Mouse (Mus musculus): ENCODE data around the gene Mkln1. TPM values are rescaled to one million over a fixed set of nuclear protein-coding genes. Genes with fewer than 3 reads are reported as not detected.

Gene Mkln1
- polyA plus RNA-seq, 1 experiment from 2014 or later, result 182 TPM

GRCm38 (mm10) chr6:31521491-31522355 lies 123.2 kb downstream of the Mkln1 start:
- no peak overlapping the region for H3K4me3 ChIP-seq
- H3K27me3 ChIP-seq, result no peaks in the 10 kb centered on the region
- no peak overlapping the region for H3K9ac ChIP-seq
- 93% methylated on average over 8 of the region's 8 CpGs for WGBS
- H3K4me2 ChIP-seq (replicated peaks), result no peak overlapping the region
- no peak for ATAC-seq (ENCODE audit: low FRiP score)
- H3K9me3 ChIP-seq (replicated peaks), result no peaks in the 10 kb centered on the region
- H3K27ac ChIP-seq, result no peak overlapping the region
- H3K36me3 ChIP-seq, result peaks cover 30% of the 10 kb centered on the region
- peaks cover 9% of the 10 kb centered on the region; the same call in 1 of the 2 replicates for H3K4me1 ChIP-seq

- H3K9ac ChIP-seq, result no peak overlapping the region
- 82% methylated on average over 4 of the region's 4 CpGs for WGBS
- no peaks in the 10 kb centered on the region for H3K27me3 ChIP-seq
- peaks cover 30% of the 10 kb centered on the region for H3K36me3 ChIP-seq
- H3K9me3 ChIP-seq (replicated peaks), result no peaks in the 10 kb centered on the region
- peaks cover 5% of the 10 kb centered on the region; the same call in 1 of the 2 replicates for H3K4me1 ChIP-seq
- no peak overlapping the region for H3K27ac ChIP-seq
- no peak overlapping the region for H3K4me2 ChIP-seq (replicated peaks)
- no peak overlapping the region for H3K4me3 ChIP-seq
- no peak for ATAC-seq (ENCODE audit: low FRiP score)
Measured at GRCm38 (mm10) chr6:31522478-31522877, 123.9 kb downstream of the Mkln1 start.

DNA sequence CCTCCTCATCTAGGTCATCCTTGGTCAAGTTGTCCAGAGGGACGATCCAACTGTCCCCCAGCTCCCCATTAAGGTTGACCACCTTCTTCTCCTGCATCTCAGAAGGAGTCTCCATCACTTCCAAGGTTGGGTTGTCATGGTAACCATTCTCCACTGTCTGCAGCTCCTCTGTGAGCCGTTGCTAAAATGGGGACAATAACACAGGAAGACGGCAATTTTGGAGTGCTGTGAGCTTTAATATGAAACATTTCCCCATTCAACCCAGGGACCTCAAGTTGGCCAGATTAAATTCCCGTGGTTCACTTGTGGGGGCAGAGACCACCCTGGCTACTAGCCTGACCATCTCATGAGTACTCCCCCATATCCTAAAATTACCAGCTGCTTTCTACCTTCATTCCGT lies 124.5 kb downstream of the Mkln1 start:
- 65% methylated on average over 5 of the region's 5 CpGs for WGBS
- Histone ChIP-seq H3K27me3 (no peaks in the 10 kb centered on the region), H3K4me1 (no peaks in the 10 kb centered on the region), H3K36me3 (peaks cover 30% of the 10 kb centered on the region; the same call in 1 of the 2 replicates), H3K4me3 (no peak overlapping the region), H3K27ac (no peak overlapping the region), H3K9me3 (replicated peaks) (no peaks in the 10 kb centered on the region), H3K4me2 (replicated peaks) (no peak overlapping the region), H3K9ac (no peak overlapping the region)
- no peak for ATAC-seq (ENCODE audit: low FRiP score)

DNA sequence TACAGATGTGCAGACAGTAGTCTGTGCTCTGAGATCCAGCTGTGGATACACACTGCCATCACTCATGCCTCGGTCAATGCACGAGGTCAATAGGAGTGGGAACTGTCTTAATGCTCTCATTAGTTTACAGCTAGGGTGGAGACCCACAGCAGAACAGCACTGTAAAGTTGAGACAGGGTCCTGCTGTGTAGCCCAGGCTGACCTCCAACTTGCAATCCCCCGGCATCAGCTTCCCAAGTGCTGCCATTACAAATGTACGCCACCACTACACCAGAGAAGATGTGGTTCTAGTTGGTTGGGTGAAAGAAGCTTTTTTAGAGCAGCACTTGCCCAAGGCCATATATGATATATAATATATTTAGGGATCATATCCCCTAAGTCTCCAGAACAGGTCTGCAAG lies 125.1 kb downstream of the Mkln1 start:
- no peaks in the 10 kb centered on the region for H3K27me3 ChIP-seq
- no peak for ATAC-seq (ENCODE audit: low FRiP score)
- no peak overlapping the region for H3K27ac ChIP-seq
- no peaks in the 10 kb centered on the region for H3K4me1 ChIP-seq
- no peak overlapping the region for H3K4me2 ChIP-seq (replicated peaks)
- H3K9ac ChIP-seq, result no peak overlapping the region
- 91% methylated on average over 4 of the region's 4 CpGs for WGBS
- H3K9me3 ChIP-seq (replicated peaks), result no peaks in the 10 kb centered on the region
- H3K4me3 ChIP-seq, result no peak overlapping the region
- H3K36me3 ChIP-seq, result peaks cover 30% of the 10 kb centered on the region; the same call in 1 of the 2 replicates

- Histone ChIP-seq H3K36me3 (peaks cover 30% of the 10 kb centered on the region; the same call in 1 of the 2 replicates), H3K4me1 (no peaks in the 10 kb centered on the region), H3K4me2 (replicated peaks) (no peak overlapping the region), H3K4me3 (no peak overlapping the region), H3K9me3 (replicated peaks) (no peaks in the 10 kb centered on the region), H3K9ac (no peak overlapping the region), H3K27me3 (no peaks in the 10 kb centered on the region), H3K27ac (no peak overlapping the region)
- no peak for ATAC-seq (ENCODE audit: low FRiP score)
- WGBS, result 94% methylated on average over 13 of the region's 13 CpGs
Measured at GRCm38 (mm10) chr6:31524121-31524520, 125.6 kb downstream of the Mkln1 start.

DNA sequence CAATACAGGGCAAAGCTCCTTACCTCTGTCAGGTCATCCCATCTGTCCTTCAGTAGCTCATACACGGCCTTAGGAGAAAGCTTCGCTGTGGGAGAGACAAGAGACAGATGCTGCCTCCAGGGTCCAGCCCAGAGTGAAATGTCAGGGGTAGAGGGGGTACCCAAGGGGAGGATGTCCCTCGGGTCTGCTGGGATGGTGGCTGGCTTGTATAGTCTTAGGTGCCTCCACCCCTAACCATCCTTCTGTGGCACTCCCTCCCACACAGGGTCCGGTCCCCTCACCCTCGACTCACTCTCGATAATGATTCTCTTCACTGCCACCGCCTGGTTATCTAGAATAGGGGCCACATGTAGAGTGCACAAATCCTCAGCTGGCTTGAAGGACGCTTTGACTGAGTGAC lies 126.1 kb downstream of the Mkln1 start:
- no peak overlapping the region for H3K27ac ChIP-seq
- peaks cover 30% of the 10 kb centered on the region; the same call in 1 of the 2 replicates for H3K36me3 ChIP-seq
- H3K9me3 ChIP-seq (replicated peaks), result no peaks in the 10 kb centered on the region
- no peak overlapping the region for H3K4me2 ChIP-seq (replicated peaks)
- H3K27me3 ChIP-seq, result no peaks in the 10 kb centered on the region
- no peak for ATAC-seq (ENCODE audit: low FRiP score)
- 93% methylated on average over 8 of the region's 8 CpGs for WGBS
- H3K9ac ChIP-seq, result no peak overlapping the region
- H3K4me1 ChIP-seq, result no peaks in the 10 kb centered on the region
- H3K4me3 ChIP-seq, result no peak overlapping the region

DNA sequence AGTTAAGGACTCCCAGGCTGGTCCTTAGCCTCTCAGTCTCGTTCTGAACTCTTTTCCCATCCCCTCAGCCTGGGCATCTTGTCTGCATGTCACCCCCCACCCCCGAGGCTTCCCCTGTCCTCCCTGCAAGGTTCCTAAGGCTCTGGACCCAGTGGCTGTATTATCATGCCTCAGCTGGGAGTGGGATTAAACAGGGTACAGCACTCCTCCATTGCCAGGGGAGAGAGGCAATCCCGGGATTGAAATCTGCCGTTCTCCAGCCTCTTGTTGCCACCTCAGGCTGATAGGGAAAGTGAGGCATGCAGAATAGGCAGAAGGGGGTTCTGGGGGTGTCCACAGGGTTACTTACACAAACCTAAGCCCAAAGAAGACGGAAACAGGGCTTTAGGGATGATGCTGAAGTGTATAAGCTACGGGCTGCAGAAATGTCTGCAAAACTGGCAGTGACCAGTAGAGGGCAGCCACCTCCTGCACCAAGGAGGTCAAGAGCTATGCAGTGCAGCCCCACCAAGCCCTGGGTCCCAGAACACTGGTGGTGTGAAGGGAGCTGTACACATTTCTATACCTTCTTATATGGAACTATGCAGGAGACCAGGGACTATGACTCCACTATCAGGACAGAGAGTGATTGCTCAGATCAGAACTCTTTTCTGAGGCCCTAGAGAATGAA lies 126.8 kb downstream of the Mkln1 start:
- no peaks in the 10 kb centered on the region for H3K27me3 ChIP-seq
- H3K36me3 ChIP-seq, result peaks cover 30% of the 10 kb centered on the region; the same call in 1 of the 2 replicates
- no peak overlapping the region for H3K4me2 ChIP-seq (replicated peaks)
- WGBS, result 75% methylated on average over 6 of the region's 6 CpGs
- H3K27ac ChIP-seq, result no peak overlapping the region
- H3K4me1 ChIP-seq, result no peaks in the 10 kb centered on the region
- peak; percentile 68 for ATAC-seq (ENCODE audit: low FRiP score)
- no peak overlapping the region for H3K9ac ChIP-seq
- no peaks in the 10 kb centered on the region for H3K9me3 ChIP-seq (replicated peaks)
- H3K4me3 ChIP-seq, result no peak overlapping the region

GRCm38 (mm10) chr6:31526929-31527328 lies 128.4 kb downstream of the Mkln1 start:
- no peak for ATAC-seq (ENCODE audit: low FRiP score)
- Histone ChIP-seq H3K36me3 (peaks cover 30% of the 10 kb centered on the region; the same call in 1 of the 2 replicates), H3K27ac (no peak overlapping the region), H3K9me3 (replicated peaks) (no peaks in the 10 kb centered on the region), H3K4me2 (replicated peaks) (no peak overlapping the region), H3K9ac (no peak overlapping the region), H3K27me3 (no peaks in the 10 kb centered on the region), H3K4me1 (no peaks in the 10 kb centered on the region), H3K4me3 (no peak overlapping the region)
- WGBS, result 89% methylated on average over 5 of the region's 5 CpGs

DNA sequence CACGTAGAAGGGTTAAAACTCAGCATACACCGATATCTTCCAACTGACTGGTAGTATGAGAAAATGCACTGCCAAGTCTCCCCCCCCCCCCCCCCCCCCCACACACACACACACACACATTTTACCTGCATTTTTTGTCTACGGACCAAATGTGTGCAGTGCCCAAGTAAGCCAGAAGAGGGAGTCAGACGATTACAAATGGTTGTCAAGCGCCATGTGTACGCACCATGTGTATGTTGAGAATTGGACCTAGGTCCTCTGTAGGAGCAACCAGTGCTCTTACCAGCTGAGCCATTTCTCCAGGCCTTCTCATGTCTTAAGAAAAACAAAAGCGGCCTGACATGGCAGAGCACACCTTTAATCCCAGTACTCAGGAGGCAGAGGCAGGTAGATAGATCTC lies 129.4 kb downstream of the Mkln1 start:
- Histone ChIP-seq H3K36me3 (peaks cover 26% of the 10 kb centered on the region; the same call in 1 of the 2 replicates), H3K27me3 (no peaks in the 10 kb centered on the region), H3K27ac (no peak overlapping the region), H3K4me2 (replicated peaks) (no peak overlapping the region), H3K4me1 (no peaks in the 10 kb centered on the region), H3K9me3 (replicated peaks) (no peaks in the 10 kb centered on the region), H3K9ac (no peak overlapping the region), H3K4me3 (no peak overlapping the region)
- 72% methylated on average over 7 of the region's 7 CpGs for WGBS
- ATAC-seq (ENCODE audit: low FRiP score), result no peak

DNA sequence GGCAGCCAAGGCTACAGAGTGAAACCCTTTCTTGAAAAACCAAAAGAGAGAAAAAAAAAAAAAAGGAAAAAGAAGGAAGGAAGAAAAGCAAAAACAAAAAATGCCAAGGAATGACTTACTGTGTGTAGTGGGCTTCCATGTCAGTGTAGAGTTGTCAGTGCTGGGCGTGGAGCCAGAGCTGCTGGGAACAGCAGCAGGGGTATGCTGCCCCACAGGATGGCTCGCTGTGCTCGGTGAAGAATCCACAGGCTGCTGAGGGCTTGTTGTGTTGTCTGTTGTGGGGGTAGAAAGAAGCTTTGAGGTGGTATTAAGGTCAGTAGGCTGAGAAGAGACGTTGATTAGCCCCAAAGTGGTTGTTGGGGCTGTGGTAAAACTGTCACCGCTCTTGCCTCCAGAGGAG lies 129.8 kb downstream of the Mkln1 start:
- WGBS, result 81% methylated on average over 5 of the region's 5 CpGs
- no peak overlapping the region for H3K9ac ChIP-seq
- no peak overlapping the region for H3K27ac ChIP-seq
- no peak overlapping the region for H3K4me2 ChIP-seq (replicated peaks)
- no peak for ATAC-seq (ENCODE audit: low FRiP score)
- peaks cover 26% of the 10 kb centered on the region; the same call in 1 of the 2 replicates for H3K36me3 ChIP-seq
- no peak overlapping the region for H3K4me3 ChIP-seq
- no peaks in the 10 kb centered on the region for H3K27me3 ChIP-seq
- H3K9me3 ChIP-seq (replicated peaks), result no peaks in the 10 kb centered on the region
- H3K4me1 ChIP-seq, result no peaks in the 10 kb centered on the region

- 97% methylated on average over 3 of the region's 3 CpGs for WGBS
- Histone ChIP-seq H3K36me3 (no peaks in the 10 kb centered on the region), H3K27ac (no peak overlapping the region), H3K4me1 (no peaks in the 10 kb centered on the region), H3K27me3 (no peaks in the 10 kb centered on the region), H3K4me2 (replicated peaks) (no peak overlapping the region), H3K4me3 (no peak overlapping the region), H3K9ac (no peak overlapping the region), H3K9me3 (replicated peaks) (no peaks in the 10 kb centered on the region)
- ATAC-seq (ENCODE audit: low FRiP score), result no peak
Measured at GRCm38 (mm10) chr6:31531880-31532279, 133.3 kb downstream of the Mkln1 start.

GRCm38 (mm10) chr6:31534705-31535104 lies 136.2 kb downstream of the Mkln1 start:
- Histone ChIP-seq H3K4me1 (no peaks in the 10 kb centered on the region), H3K27me3 (no peaks in the 10 kb centered on the region), H3K4me3 (no peak overlapping the region), H3K27ac (no peak overlapping the region), H3K4me2 (replicated peaks) (no peak overlapping the region), H3K9ac (no peak overlapping the region), H3K36me3 (no peaks in the 10 kb centered on the region), H3K9me3 (replicated peaks) (no peaks in the 10 kb centered on the region)
- WGBS, result 97% methylated on average over 5 of the region's 5 CpGs
- ATAC-seq (ENCODE audit: low FRiP score), result no peak
